Mouse (Mus musculus) embryonic fibroblast, embryonic 13.5 days (primary cell): ENCODE measurements around the gene Zmpste24.

ENCODE experiments used
- CTCF ChIP-seq: IDR thresholded peaks from 2 replicates; pipeline ENCODE4 v1.5.1; 2011; ENCODE audit warnings: mild to moderate bottlenecking, control low read depth, low read length, moderate library complexity, borderline replicate concordance; ENCODE audit not compliant: insufficient read depth
- POLR2A ChIP-seq: IDR thresholded peaks from 2 replicates; pipeline ENCODE4 v1.6.1; 2011; ENCODE audit warnings: low read depth, mild to moderate bottlenecking, control low read depth, low read length, moderate library complexity

GRCm38 (mm10) chr4:121015268-121015659 is 82.8 kb downstream of the Zmpste24 start:
- no peak for TF ChIP-seq CTCF
- TF ChIP-seq POLR2A = no peak
